Mouse (Mus musculus): ENCODE measurements at regions not wholly inside any gene's neighbourhood (a gene's known extent, or its start where the extent isn't known, plus 50 kb on each side); places are given as distances from the start of the nearest gene placed in this dataset.

GRCm38 (mm10) chr12:110045770-110046330 is 233.0 kb upstream of the Dio3 start:
- TF ChIP-seq GATA1 (IDR thresholded peaks at IDR 0.05; ENCODE audit: borderline replicate concordance, low read length) = no peak
- no peak for TF ChIP-seq FLI1 (IDR thresholded peaks at IDR 0.05; ENCODE audit: low read length)
